Mouse (Mus musculus) 3T3-L1 (cell line): ENCODE measurements around the gene Catsperg1.
"Not testable (repeated sequence)": the region's sequence is repeated elsewhere in the genome, so short reads cannot be mapped to it uniquely, and the experiment has no call there.

Experiments used
- DNase-seq: peaks from one replicate; pipeline ENCODE4 v3.0.0-alpha.2; 2015; ENCODE audit warnings: low read depth, low spot score

Gene Catsperg1

DNA sequence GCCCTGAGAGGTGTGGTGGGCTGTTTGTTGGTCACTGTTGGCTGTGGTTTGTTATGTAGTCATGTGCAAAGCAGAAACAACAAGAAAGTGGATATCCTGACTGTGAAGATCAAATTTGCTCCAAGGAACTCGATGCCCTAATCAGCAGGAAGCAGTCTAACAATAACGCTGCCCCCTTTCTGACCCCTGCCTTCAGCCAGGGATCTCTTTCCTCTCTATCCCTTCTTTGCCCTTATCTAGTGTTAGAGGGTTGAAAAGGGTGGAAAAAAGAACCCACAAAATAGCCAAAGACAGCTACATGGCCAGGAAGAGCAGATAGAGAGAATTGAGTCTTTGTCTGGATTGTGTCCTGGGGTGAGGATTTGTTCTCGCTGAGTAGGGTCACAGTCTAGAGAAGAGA, 16.7 kb upstream of the Catsperg1 start:
- DNase-seq, result no peak

DNA sequence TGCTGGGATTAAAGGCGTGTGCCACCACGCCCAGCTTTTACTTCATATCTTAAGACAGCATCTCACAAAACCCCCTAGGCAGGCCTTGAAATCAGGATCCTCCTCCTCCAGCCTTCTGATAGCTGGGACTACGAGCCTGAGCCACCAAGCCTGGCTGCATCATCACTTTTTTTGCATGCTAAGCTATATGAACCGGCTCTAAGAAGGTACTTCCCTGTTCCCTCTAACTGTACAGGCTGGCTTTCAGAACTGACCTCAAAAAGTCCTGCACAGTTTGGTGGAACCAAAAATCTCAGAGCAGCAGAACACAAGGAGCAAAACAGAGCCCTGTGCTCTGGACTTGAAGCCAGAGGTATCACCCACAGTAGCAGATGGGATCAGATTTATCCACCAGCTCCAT, 14.4 kb upstream of the Catsperg1 start:
- DNase-seq, result no peak

DNA sequence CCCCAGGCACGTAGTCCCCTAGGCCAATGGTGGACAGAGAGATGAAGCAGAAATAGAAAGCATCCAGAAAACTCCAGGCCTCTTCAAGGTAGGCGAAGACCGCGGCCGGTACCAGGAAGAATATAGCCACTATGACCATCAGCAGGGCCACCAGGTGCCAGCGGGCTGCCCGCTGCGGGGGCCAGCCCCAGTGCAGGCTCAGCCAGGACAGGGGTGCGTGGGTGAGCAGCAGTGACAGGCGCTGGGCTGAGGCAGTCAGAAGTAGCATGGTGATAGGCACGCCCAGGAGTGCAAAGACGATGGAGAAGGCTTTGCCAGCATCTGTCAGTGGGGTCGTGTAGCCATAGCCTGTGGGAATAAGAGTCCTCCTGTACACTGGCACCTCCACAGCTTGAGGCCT, 11.7 kb upstream of the Catsperg1 start:
- DNase-seq, result no peak

DNA sequence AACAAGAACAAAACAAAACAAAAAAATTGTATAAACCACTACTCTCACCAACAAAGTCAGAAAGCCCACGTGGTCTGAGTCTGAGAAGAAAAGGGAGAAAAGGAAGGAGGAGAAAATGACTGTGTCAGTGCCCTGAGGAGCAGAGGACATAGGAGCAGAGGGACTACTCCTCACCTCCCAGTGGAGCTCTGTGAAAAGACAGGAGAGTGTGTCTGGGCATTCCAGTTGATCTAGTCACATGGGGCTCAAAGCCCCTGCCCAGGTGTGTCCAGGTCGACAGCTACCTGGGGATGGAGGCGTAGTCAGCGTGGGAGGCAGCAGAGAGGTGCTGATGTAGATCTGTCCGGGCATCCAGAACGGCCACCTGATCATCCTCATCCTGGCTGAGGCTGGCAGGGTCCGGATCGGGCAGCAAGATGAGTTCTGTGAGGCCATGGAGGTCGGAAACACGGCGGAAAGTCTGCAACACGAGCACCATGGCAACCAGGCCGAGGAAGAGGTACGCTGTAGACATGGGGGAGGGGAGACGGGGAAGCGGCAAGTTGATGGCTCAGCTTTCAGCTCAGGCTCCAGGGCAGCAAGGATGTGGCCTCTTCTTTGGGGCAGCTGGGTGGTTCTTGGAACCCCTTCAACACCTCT, 11.0 kb upstream of the Catsperg1 start:
- no peak for DNase-seq

DNA sequence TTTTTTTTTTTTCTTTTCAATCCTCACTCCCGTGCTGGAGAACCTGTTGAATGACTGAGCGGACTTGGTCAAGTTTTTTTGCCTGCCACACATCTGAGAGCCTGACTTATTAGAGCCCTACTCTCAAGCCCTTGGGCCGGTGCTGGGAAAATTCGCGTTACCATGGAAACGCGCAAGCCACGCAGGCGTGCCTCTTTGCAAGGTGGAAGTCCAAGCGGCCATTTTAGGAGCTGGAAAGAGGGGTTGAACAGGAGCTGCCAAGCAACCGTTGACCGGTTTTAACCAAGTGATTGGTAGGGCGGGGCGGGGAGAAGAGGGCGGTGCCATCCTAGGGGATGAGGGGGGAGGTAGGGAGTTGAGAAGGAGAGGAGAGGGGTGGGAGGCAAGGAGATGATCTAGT, 1.0 kb upstream of the Catsperg1 start:
- no peak for DNase-seq

DNA sequence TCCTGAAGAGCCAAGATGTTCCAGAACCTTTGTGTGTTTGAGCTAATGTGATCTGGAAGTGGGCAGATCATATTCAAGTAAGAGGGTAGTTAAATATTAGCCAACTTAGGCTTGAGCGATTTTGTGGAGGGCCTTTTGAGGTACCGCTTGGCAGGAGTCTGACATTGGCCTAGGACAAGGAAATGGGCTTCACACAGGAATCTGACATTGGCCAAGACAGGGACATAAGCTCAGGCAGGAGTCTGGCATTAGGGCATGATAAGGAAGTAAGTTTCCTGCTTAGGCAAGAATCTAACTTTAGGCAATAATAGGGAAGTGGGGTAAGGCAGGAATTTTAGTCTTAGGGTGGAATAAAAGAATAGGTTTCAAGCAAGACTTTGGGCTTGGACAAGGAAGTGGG, 401 bp upstream of the Catsperg1 start:
- no peak for DNase-seq

DNA sequence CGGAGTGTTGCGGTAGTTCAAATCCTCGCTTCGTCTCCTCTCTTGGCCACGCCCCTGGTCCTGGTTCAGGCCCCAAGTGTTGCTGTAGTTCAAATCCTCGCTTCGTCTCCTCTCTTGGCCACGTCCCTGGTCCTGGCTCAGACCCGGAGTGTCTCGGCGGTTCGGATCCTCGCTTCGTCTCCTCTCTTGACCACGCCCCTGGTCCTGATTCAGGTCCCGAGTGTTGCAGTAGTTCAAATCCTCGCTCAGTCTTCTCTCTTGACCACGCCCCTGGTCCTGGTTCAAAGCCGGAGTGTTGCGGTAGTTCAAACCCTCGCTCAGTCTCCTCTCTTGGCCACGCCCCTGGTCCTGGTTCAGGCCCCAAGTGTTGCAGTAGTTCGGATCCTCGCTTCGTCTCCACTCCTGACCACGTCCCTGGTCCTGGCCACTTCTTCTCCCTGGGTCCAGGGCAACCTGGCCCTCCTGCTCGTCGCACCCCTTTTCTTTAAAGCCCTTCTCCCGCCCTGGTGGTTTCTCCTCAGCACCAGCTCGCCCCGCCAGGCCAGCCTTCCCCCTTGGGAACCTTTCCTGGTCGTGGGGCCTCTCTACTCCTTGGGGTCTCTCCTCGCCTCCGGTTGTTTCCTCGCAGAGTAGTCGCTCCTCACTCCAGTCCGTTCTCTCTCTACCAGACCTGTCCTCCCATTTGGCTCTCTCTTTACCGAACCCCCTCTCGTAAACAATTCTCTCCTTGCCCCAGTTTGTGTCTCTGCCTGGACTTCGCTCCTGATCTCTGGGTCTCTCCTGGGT, 867 bp downstream of the Catsperg1 start:
- not testable (repeated sequence) for DNase-seq

DNA sequence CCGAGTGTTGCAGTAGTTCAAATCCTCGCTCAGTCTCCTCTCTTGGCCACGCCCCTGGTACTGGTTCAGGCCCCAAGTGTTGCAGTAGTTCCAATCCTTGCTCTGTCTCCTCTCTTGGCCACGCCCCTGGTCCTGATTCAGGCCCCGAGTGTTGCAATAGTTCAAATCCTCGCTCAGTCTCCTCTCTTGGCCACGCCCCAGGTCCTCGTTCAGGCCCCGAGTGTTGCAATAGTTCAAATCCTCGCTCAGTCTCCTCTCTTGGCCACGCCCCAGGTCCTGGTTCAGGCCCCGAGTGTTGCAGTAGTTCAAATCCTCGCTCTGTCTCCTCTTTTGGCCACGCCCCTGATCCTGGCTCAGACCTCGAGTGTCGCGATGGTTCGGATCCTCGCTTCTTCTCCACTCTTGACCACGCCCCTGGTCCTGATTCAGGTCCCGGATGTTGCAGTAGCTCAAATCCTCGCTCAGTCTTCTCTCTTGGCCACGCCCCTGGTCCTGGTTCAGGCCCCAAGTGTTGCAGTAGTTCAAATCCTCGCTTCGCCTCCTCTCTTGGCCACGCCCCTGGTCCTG, 1.6 kb downstream of the Catsperg1 start:
- no peak for DNase-seq

DNA sequence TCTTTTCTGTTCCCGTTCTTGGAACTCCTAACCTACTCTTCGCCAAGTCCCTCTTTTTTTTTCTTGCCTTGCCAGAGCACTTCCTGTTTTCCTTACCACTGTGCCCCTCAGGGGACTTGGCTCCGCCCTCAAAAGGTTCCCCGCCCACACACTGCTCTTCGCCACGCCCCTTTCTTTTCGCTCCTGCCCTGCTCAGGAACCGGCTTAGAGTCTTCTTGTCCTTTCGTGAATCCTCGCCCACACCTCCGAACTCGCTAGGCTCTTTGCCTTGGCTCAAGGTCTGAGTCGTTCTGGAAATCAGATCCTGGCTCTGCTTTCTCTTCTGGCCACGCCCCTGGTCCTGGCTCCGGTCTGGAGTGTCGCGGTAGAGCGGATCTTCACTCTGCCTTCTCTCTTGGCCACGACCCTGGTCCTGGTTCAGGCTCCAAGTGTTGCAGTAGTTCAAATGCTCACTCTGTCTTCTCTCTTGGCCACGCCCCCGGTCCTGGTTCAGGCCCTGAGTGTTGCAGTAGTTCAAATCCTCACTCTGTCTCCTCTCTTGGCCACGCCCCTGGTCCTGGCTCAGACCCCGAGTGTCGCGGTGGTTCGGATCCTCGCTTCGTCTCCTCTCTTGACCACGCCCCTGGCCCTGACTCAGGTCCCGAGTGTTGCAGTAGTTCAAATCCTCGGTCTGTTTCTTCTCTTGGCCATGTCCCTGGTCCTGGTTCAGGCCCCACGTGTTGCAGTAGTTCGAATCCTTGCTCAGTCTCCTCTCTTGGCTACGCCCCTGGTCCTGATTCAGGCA, 2.2 kb downstream of the Catsperg1 start:
- peak; percentile 89 for DNase-seq

DNA sequence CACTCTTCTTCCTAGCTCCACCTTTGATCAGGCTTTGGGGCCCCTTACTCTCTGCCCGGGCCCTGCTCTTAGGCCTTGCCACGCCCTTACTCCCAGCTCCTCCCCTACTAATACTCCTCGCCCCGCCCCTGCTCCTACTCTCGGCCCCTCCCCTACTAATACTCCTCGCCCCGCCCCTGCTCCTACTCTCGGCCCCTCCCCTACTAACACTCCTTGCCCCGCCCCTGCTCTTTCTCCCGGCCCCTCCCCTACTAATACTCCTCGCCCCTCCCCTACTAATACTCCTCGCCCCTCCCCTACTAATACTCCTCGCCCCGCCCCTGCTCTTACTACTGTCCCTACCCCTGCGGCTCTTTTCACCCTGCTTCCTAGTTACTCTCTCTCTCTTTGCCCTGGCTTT, 2.8 kb downstream of the Catsperg1 start:
- DNase-seq, result peak; percentile 44

DNA sequence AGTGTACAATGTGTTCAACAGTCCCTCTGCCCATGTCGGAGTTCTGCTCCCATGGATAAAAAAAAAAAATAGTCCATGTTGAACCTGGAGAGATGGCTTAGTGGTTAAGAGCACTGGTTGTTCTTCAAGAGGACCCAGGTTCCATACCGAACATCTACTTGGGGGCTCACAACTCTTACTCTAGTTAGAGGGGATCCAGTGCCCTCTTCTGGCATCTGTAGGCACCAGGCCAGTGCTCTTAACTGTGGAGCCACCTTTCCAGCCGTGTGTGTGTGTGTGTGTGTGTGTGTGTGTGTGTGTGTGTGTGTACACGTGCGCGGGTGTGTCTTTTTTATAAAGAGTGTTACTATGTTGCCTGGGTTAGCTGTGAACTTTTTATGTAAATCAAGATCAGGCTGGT, 11.3 kb downstream of the Catsperg1 start:
- DNase-seq, result no peak

DNA sequence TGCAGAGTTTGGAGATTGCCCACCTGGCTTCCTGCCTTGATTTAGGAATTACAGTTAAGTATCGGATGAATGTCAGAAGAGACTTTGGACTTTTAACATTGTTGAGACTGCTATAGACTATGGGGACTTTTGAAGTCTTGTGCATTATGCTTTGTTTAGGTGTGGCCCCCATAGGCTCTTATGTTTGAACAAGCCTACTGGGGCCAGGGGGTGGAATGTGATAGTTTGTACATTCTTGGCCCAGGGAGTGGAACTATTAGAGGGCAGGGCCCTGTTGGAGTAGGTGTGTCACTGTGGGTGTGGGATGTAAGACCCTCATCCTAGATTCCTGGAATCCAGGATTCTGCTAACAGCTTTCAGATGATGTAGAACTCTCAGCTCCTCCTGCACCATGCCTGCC, 19.6 kb downstream of the Catsperg1 start:
- DNase-seq, result not testable (repeated sequence)

DNA sequence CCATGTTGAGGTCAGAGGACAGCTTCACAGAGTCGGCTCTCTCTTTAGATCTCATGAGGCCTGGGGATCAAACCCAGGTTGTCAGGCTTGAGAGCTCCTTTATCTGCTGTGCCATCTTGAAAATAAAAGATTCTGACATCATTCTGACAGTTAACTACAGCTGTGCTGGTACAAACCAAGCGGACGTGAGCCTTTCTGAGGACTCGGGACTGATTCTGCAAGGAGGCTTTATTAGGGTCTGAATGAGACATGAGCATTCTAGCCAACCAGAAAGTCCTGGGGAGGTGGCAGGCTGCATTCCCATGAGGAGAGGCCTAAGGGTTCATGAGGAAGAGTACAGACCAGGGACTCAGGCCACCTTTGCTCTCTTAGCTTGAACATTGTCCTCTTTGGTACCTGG, 32.5 kb downstream of the Catsperg1 start:
- not testable (repeated sequence) for DNase-seq

DNA sequence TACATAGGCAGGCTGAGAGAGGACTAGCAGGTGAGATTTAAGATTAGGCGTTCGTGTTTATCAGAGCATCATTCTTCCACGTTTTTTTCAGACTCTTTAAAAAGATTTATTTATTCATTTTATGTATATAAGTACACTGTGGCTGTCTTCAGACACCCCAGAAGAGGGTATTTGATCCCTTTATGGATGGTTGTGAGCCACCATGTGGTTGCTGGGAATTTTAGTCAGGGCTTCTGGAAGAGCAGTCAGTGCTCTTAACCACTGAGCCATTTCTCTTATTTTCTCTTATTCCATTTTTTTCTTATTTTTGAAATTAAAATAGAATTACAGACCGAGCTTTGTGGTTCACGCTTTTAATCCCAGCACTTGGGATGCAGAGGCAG, 33.0 kb downstream of the Catsperg1 start:
- no peak for DNase-seq

DNA sequence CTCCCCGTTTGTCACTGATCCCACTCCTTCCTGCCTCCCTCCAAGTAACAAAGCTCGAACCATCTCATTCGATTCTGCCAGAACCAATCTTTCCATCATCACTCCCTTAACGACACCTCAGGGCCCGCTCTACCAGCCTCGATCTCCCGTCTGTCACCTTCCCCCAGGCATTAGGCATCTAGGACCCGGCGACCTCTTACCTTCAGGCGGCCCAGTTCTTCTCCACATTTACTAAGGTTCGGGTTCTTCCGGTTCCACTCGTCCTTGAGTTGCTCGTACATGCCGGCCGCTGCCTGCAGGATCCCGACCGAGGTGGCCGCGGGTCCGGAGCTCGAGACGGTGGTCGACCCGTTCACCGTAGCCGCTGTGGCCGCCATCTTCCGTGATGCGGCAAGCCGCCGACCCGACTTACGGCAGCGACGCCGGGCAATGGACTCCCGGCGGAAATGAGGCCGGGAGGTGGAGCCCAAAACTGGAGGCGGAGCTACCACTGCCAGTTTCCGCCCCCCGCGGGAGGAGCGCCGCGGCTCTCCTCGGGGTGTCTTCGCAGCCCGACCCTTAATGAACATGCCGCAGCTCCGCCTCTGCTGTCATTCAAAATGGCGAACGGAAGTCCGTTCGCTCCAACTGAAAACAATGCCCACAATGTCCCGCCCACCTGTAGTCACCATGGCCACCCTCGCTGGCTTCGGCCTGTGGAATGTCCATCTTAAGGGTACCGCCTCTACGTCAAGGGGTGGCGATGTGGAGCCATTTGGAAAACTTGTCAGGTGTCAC, 33.6 kb downstream of the Catsperg1 start, which contains the start of gene Psmd8:
TSS of gene Psmd8 (minus strand) at position 625 of the 777 bp plus-strand sequence.
- peak; percentile 98 for DNase-seq

DNA sequence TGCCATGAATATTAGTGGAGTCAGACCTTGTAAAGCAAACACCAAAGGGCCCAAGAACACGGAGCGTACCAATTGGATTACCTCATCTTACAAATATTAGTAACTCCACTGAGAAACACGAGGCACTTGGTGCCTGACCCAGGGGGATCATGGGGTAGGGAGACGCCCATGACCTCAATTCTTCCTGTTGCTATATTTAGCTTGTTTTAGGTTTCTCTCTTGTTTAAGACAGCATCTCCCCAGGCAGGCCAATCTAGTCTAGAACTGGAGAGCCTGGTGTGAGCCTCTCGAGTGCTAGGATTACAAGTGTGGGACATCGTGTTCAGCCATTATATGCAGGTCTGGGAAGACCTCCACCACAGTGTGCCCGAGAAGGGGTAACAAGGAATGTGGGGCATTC, 34.5 kb downstream of the Catsperg1 start:
- DNase-seq, result peak; percentile 62

DNA sequence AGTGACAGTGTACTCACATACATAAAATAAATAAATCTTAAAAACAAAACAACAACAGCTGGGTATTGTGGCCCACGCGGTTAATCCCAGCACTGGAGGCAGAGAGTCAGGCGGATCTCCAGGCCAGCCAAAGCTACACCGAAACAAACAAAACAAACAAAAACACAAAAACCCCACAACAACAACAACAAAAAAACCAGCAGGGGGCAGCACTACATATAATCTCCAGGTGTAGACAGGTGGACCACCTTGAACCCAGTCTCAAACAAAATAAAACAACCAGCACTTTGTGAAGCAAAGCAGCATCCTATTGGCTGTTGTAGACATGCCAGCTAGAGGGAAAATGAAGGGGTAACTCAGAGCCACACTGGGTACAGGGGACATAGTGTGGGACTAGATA, 35.7 kb downstream of the Catsperg1 start:
- DNase-seq, result peak; percentile 26

DNA sequence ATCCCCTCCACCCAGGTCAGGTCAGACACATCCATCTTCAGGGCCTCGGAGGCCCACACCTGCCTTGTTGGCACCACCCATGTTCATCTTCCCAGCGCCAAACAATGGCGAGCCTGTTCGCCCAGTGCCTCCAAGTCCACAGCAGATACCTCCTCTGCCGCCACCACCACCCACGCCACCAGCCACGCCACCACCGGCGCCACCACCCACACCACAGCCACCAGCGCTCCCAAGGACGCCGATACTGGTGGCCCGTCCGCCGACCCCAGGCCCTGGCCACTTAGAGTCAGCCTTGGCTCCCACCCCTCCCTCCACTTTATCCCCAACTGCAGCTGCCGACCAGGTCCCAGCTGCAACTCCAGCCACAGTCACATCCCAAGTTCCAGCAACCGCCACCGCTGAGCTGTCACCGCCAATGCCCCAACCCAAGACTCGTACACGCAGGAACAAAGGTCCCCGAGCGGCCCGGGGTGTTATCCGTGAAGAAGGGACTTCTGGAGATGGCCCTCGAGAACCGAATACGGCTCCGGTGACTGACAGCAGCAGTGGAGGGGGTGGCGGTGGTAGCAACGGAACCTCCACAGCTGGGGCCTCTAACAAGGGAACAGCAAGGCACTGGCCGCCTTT, 41.3 kb downstream of the Catsperg1 start:
- no peak for DNase-seq

DNA sequence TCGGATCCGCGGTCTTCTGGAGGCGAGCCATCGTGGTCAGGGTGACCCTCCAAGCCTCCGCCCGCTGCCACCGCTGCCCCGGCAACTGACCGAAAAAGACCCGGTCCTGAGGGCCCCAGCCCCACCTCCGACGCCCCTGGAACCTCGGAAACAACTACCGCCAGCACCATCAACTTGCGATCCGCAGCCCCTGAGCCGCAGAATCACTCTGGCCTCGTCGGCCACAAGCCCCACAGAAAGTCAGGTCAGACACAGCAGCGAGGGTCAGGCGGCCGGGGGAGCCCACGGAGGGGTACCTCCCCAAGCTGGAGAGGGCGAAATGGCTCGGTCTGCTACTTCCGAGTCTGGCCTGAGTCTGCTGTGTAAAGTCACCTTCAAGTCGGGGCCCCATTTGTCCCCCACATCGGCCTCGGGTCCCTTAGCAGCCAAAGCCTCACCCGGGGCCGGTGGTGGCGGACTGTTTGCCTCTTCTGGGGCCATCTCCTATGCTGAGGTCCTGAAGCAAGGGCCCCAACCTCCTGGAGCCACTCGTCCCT, 42.2 kb downstream of the Catsperg1 start:
- DNase-seq, result no peak

DNA sequence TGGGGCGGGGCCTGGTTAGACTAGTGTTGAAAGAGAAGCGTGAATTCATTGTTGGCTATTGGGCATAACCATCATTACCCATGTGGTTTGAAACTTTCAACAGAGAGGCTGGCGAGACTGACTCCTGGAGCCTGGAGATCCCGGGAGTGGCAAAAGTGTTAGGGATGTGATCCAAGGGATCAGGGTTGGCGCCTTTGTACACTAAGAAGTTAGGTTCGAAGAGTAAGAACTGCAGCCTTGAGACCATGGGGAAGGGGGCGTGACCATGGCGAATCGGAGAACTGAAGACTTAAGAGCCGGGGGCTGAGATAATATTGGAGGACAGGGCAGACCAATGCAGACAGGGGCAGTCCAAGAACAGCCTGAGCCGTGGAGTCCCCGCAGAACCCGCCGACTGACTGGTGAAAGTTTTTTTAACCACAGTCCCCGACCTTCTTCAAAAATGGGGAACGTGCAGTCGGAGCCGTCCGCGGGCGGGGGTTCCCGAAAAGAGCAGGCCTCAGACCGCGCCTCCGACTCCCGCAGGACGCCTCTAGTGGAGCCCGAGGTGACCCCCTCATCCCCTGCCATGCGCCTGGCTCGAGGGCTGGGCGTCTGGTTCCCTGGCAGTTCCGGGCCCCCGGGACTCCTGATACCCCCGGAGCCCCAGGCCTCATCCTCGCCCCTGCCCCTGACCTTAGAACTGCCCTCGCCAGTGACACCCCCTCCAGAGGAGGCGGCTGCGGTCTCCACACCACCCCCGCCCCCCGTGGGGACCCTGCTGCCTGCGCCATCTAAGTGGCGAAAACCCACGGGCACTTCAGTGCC, 42.9 kb downstream of the Catsperg1 start:
- DNase-seq, result peak; percentile 74
